Mouse (Mus musculus): Measurements from ENCODE around the gene Loxl4.

- no peak for TF ChIP-seq CTCF (conservative IDR thresholded peaks at IDR 0.05; ENCODE audit: insufficient read depth, insufficient read length, low read depth, low read length)
- no peak for TF ChIP-seq POLR2A (IDR thresholded peaks at IDR 0.05; ENCODE audit: low read depth, low read length)
Measured at GRCm38 (mm10) chr19:42602576-42602975, 10.0 kb downstream of the Loxl4 start.
